Mouse (Mus musculus): ENCODE results near the gene Tbc1d2.

GRCm38 (mm10) chr4:46632465-46632864 lies 17.5 kb downstream of the Tbc1d2 start:
- TF ChIP-seq CTCF (IDR thresholded peaks at IDR 0.05; ENCODE audit: low read depth), result no peak
- no peak for TF ChIP-seq EP300 (IDR thresholded peaks at IDR 0.05; ENCODE audit: low read depth)
